Mouse (Mus musculus): ENCODE measurements around the gene Odf2. TPM values are rescaled to one million over a fixed set of nuclear protein-coding genes. Genes with fewer than 3 reads are reported as not detected.

Gene Odf2
- total and polyA plus RNA-seq, 3 experiments = 49.3 to 82.8 TPM; not detected in 1

- no peaks in the 10 kb centered on the region for H3K27me3 ChIP-seq (ENCODE audit: control insufficient read depth in 1 of 2, insufficient read depth in 2 of 2, low read length in 2 of 2)
- H3K4me1 ChIP-seq (ENCODE audit: control insufficient read depth in 1 of 2, insufficient read depth in 2 of 2, low read length in 2 of 2) = peaks cover 0 to 16% of the 10 kb centered on the region in 2 experiments; a peak in 3 of 4 replicates
- H3K9ac ChIP-seq (ENCODE audit: control insufficient read depth, low read depth, low read length, poor library complexity, severe bottlenecking) = no peak overlapping the region
- no peak for TF ChIP-seq ZMIZ1 (IDR thresholded peaks at IDR 0.05; ENCODE audit: low read depth, low read length)
- TF ChIP-seq SMC3 (IDR thresholded peaks at IDR 0.05; ENCODE audit: low read depth, low read length) = peak; percentile 71
- no peak for TF ChIP-seq MEF2A (IDR thresholded peaks at IDR 0.05; ENCODE audit: extremely low read depth, insufficient replicate concordance, low read depth, low read length, poor library complexity, severe bottlenecking)
- no peak for TF ChIP-seq UBTF (IDR thresholded peaks at IDR 0.05; ENCODE audit: borderline replicate concordance, insufficient read depth, low read depth, low read length)
- no peak for TF ChIP-seq MXI1 (IDR thresholded peaks at IDR 0.05; ENCODE audit: low read depth, low read length)
- no peak for TF ChIP-seq CHD2 (IDR thresholded peaks at IDR 0.05; ENCODE audit: low read length)
- peak; percentile 81 for TF ChIP-seq RAD21 (IDR thresholded peaks at IDR 0.05; ENCODE audit: low read depth, low read length)
- no peak for TF ChIP-seq BHLHE40 (IDR thresholded peaks at IDR 0.05; ENCODE audit: borderline replicate concordance, low read depth, low read length)
- TF ChIP-seq NELFE (IDR thresholded peaks at IDR 0.05; ENCODE audit: low read depth, low read length) = no peak
- no peak for TF ChIP-seq POLR2AphosphoS2 (IDR thresholded peaks at IDR 0.05; ENCODE audit: low read length)
- TF ChIP-seq ZKSCAN1 (IDR thresholded peaks at IDR 0.05; ENCODE audit: low read depth, low read length) = no peak
- TF ChIP-seq E2F4 (IDR thresholded peaks at IDR 0.05; ENCODE audit: borderline replicate concordance, low read depth, low read length) = no peak
- peak; percentile 63 for TF ChIP-seq ZC3H11A (IDR thresholded peaks at IDR 0.05; ENCODE audit: low read depth, low read length)
- TF ChIP-seq HCFC1 (IDR thresholded peaks at IDR 0.05; ENCODE audit: low read depth, low read length) = no peak
- no peak for TF ChIP-seq MAFK (IDR thresholded peaks at IDR 0.05; ENCODE audit: borderline replicate concordance, low read depth, low read length)
- TF ChIP-seq SIN3A (IDR thresholded peaks at IDR 0.05; ENCODE audit: low read length) = no peak
- TF ChIP-seq MAZ (IDR thresholded peaks at IDR 0.05; ENCODE audit: low read depth, low read length) = no peak
- TF ChIP-seq CHD1 (IDR thresholded peaks at IDR 0.05; ENCODE audit: low read depth, low read length) = no peak
- no peak for TF ChIP-seq ELF1 (IDR thresholded peaks at IDR 0.05; ENCODE audit: low read depth, low read length)
- peak; percentile 72 to 92 (median 84) for TF ChIP-seq CTCF (IDR thresholded peaks at IDR 0.05 in 2 of 3, conservative IDR thresholded peaks at IDR 0.05 in 1 of 3; ENCODE audit: control insufficient read depth in 1 of 3, insufficient read depth in 1 of 3, low read depth in 2 of 3, low read length in 3 of 3, poor library complexity in 1 of 3, severe bottlenecking in 1 of 3)
- TF ChIP-seq NRF1 (IDR thresholded peaks at IDR 0.05; ENCODE audit: insufficient read depth, low read depth, low read length, poor library complexity, severe bottlenecking) = no peak
- no peak for TF ChIP-seq MYB (IDR thresholded peaks at IDR 0.05; ENCODE audit: low read depth, low read length)
- TF ChIP-seq MAX (IDR thresholded peaks at IDR 0.05; ENCODE audit: low read length) = no peak
- no peak for TF ChIP-seq RCOR1 (IDR thresholded peaks at IDR 0.05; ENCODE audit: low read depth, low read length)
- TF ChIP-seq KAT2A (conservative IDR thresholded peaks at IDR 0.05; ENCODE audit: low read depth, low read length) = no peak
- H3K27ac ChIP-seq (ENCODE audit: control insufficient read depth, low read depth, low read length) = no peak overlapping the region
- no peak overlapping the region for H3K4me3 ChIP-seq (ENCODE audit: control insufficient read depth in 1 of 2, insufficient read depth in 1 of 2, low read depth in 2 of 2, low read length in 2 of 2)
- DNase-seq (ENCODE audit: low read depth, low spot score) = peak; percentile 70
- no peaks in the 10 kb centered on the region for H3K79me2 ChIP-seq (ENCODE audit: control insufficient read depth, insufficient read depth, low read length, poor library complexity)
- H3K9me3 ChIP-seq (replicated peaks; ENCODE audit: insufficient read depth, low read length) = no peaks in the 10 kb centered on the region
- peaks cover 0 to 6% of the 10 kb centered on the region in 2 experiments; a peak in 2 of 4 replicates for H3K36me3 ChIP-seq (ENCODE audit: control insufficient read depth in 1 of 2, insufficient read depth in 2 of 2, low read length in 2 of 2)
Observed at GRCm38 (mm10) chr2:29858748-29859473, 30.1 kb upstream of the Odf2 start.
